Mouse (Mus musculus) heart, embryonic 12.5 days (tissue): Measurements from ENCODE around the gene Rogdi. TPM values are rescaled to one million over a fixed set of nuclear protein-coding genes. Genes with fewer than 3 reads are reported as not detected.

ENCODE experiments used
- ATAC-seq: fragments of 200-750 bp; cut with Nextera tagmentation; 2 replicates; pipeline ENCODE4 v1.8.0; 2017; ENCODE audit warnings: moderate TSS enrichment, moderate library complexity; ENCODE audit not compliant: insufficient number of reproducible peaks, low FRiP score
- H3K27ac ChIP-seq: fragments of 300-500 bp; sonication (generic); 2 replicates; pipeline ENCODE4 v1.5.1; 2016; ENCODE audit warnings: mild to moderate bottlenecking, moderate library complexity; ENCODE audit not compliant: poor library complexity, severe bottlenecking
- H3K27me3 ChIP-seq: fragments of 300-500 bp; sonication (generic); replicated peaks from 2 replicates; pipeline ENCODE4 v1.6.1; 2016; ENCODE audit warnings: mild to moderate bottlenecking, moderate library complexity
- H3K36me3 ChIP-seq: fragments of 300-500 bp; sonication (generic); 2 replicates; pipeline ENCODE4 v1.6.1; 2016; ENCODE audit warnings: mild to moderate bottlenecking, moderate library complexity
- H3K4me1 ChIP-seq: fragments of 300-500 bp; sonication (generic); replicated peaks from 2 replicates; pipeline ENCODE4 v1.6.1; 2016; ENCODE audit warnings: mild to moderate bottlenecking
- H3K4me2 ChIP-seq: fragments of 300-500 bp; sonication (generic); 2 replicates; pipeline ENCODE4 v1.6.1; 2016; ENCODE audit warnings: mild to moderate bottlenecking, moderate library complexity
- H3K4me3 ChIP-seq: fragments of 300-500 bp; sonication (generic); 2 replicates; pipeline ENCODE4 v1.5.1; 2016; ENCODE audit warnings: mild to moderate bottlenecking
- H3K9ac ChIP-seq: fragments of 300-500 bp; sonication (generic); 2 replicates; pipeline ENCODE4 v1.6.1; 2016; ENCODE audit warnings: mild to moderate bottlenecking, moderate library complexity
- H3K9me3 ChIP-seq: fragments of 300-500 bp; sonication (generic); replicated peaks from 2 replicates; pipeline ENCODE4 v1.6.1; 2016; ENCODE audit warnings: mild to moderate bottlenecking, moderate library complexity
- WGBS: fragments of 180-500 bp; shearing (Covaris S2); methylation state at CpG from one replicate; pipeline ENCODE4 v1.1.7; 2016; 5-methylcytosine and 5-hydroxymethylcytosine counted together
- polyA plus RNA-seq: library from polyadenylated mRNA; unstranded; fragments of >200 nt; fragmentation: Nextera tagmentation; extraction: Ambion mirVana; gene quantifications from 2 replicates; pipeline ENCODE4 v1.2.1, GENCODE M21; 2016

Gene Rogdi
- polyA plus RNA-seq, 1 experiment from 2014 or later: 48.3 TPM

DNA sequence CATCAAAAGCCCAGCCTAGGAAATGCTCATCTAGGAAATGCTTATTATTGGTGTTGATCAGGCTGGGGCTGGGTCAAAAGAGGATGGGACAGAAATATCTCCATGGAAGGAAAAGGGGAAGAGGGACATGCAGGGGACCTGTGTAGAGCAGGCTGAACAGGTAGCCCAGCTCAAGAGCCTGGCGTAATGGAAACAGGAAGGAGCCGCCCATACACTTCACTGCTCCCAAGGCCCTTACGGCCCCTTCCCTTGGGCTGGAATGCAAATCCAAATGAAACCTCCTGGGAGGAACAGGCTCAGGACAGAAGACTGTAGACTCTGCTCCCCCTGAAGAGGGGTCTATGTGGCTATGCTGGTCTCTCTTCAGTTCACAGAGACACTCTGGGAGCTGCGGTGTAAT, 1.2 kb upstream of the Rogdi start:
- no peak for ATAC-seq
- Histone ChIP-seq H3K27me3 (no peaks in the 10 kb centered on the region), H3K9ac (no peak overlapping the region), H3K4me2 (no peak overlapping the region), H3K9me3 (no peaks in the 10 kb centered on the region), H3K4me1 (peaks cover 15% of the 10 kb centered on the region), H3K4me3 (no peak overlapping the region), H3K27ac (no peak overlapping the region), H3K36me3 (peaks cover 59% of the 10 kb centered on the region)
- 83% methylated on average over 4 of the region's 4 CpGs for WGBS

- Histone ChIP-seq H3K27me3 (no peaks in the 10 kb centered on the region), H3K9ac (peak overlapping the region; percentile 83), H3K4me2 (peak overlapping the region; percentile 89), H3K4me3 (peak overlapping the region; percentile 73), H3K36me3 (peaks cover 44% of the 10 kb centered on the region), H3K4me1 (peaks cover 21% of the 10 kb centered on the region), H3K9me3 (no peaks in the 10 kb centered on the region), H3K27ac (0 out of 2 replicates have a peak overlapping the region, but pooled peaks have one; percentile 21)
- 53% methylated on average over 13 of the region's 13 CpGs for WGBS
- no peak for ATAC-seq
Observed at GRCm38 (mm10) chr16:5012036-5013005, 1.0 kb downstream of the Rogdi start.

DNA sequence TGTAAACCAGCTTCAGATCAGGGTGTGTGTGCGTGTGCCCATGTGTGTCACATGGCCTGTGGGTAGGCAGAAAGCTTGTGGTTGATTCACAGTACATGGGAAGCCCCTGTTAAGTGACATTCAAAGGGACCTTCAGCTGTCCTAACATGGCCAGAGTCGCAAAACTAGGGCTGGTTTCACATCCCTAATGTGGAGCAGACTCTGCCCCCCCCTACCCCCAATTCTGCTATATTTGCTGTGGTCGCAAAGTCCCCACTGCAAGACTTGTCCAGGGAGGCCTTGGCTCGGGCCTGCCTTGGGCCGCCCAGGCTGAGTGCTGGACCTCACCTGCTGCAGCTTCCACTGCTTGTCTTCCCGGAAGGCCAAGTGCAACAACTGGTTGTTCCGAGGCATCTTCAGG, 2.1 kb downstream of the Rogdi start:
- Histone ChIP-seq H3K36me3 (peaks cover 33% of the 10 kb centered on the region), H3K4me3 (no peak overlapping the region)

DNA sequence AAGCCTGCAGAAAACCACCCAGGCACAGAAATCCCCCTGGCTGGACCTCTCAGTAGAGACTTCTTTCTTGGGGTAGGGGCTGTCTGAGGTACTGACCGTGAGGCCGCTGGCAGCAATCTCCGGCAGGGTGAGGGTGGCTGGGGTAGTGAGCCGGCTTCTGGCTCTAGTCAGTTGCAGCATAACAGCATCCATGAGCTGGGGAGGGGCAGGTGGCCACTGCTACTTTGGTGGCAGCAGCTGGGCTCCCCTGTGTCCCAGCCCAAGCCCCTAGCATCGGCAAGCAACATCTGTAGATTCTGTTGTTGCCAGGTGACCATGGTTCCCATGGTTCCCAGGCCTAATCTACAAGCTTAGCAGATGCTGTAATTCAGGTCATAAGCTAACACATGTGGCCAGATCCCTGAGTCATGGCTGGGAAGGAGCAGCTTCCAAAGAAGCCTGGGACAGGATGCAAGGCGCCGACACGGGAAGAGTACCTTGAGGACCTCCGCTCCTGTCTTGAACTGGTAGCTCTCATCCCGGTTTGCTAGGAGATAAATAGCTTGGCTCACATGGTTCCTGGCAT, 2.9 kb downstream of the Rogdi start:
- H3K9me3 ChIP-seq: no peaks in the 10 kb centered on the region
- H3K27me3 ChIP-seq: no peaks in the 10 kb centered on the region
- peaks cover 25% of the 10 kb centered on the region for H3K36me3 ChIP-seq
- 83% methylated on average over 10 of the region's 10 CpGs for WGBS
- no peak for ATAC-seq
- no peak overlapping the region for H3K4me3 ChIP-seq
- H3K4me1 ChIP-seq: peaks cover 26% of the 10 kb centered on the region
- no peak overlapping the region for H3K27ac ChIP-seq
- H3K9ac ChIP-seq: no peak overlapping the region
- H3K4me2 ChIP-seq: no peak overlapping the region

More for the DNA sequence above, 2.1 kb downstream of the Rogdi start:
- H3K27me3 ChIP-seq: no peaks in the 10 kb centered on the region
- no peak overlapping the region for H3K9ac ChIP-seq
- ATAC-seq: no peak
- WGBS: 84% methylated on average over 7 of the region's 7 CpGs
- H3K27ac ChIP-seq: no peak overlapping the region
- no peaks in the 10 kb centered on the region for H3K9me3 ChIP-seq
- peaks cover 26% of the 10 kb centered on the region for H3K4me1 ChIP-seq
- H3K4me2 ChIP-seq: no peak overlapping the region

GRCm38 (mm10) chr16:5008076-5008475, 5.3 kb downstream of the Rogdi start:
- no peak for ATAC-seq
- H3K9me3 ChIP-seq: no peaks in the 10 kb centered on the region

DNA sequence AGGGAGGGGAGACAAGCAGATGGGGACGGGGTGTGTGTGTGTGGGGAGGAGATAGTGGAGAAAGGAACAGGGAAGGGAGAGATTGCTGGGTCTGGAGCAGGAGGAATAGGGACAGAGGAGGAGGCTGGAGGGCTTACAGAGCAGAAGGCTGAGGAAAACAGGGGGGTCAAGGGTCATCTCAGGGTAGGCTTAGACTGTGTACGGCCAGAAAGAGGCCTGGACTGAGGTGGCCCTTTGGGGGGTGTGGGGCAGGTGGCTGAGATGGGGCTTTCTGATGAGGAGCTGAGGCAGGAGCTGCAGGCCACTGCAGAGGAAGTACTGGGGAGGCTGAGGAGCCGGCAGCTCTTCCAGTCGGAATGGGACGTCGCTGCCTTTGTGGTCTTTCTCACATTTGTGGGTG, 5.9 kb downstream of the Rogdi start:
- Histone ChIP-seq H3K27ac (no peak overlapping the region), H3K36me3 (peaks cover 14% of the 10 kb centered on the region), H3K4me2 (no peak overlapping the region), H3K27me3 (no peaks in the 10 kb centered on the region), H3K4me1 (peaks cover 20% of the 10 kb centered on the region), H3K4me3 (no peak overlapping the region), H3K9me3 (no peaks in the 10 kb centered on the region), H3K9ac (no peak overlapping the region; the same call in 1 of the 2 replicates)
- no peak for ATAC-seq
- 47% methylated on average over 5 of the region's 6 CpGs for WGBS

More at GRCm38 (mm10) chr16:5008076-5008475, 5.3 kb downstream of the Rogdi start:
- peaks cover 26% of the 10 kb centered on the region for H3K4me1 ChIP-seq
- H3K27me3 ChIP-seq: no peaks in the 10 kb centered on the region
- WGBS: 81% methylated on average over 12 of the region's 12 CpGs
- H3K36me3 ChIP-seq: peaks cover 14% of the 10 kb centered on the region
- H3K9ac ChIP-seq: no peak overlapping the region
- no peak overlapping the region for H3K4me3 ChIP-seq
- H3K4me2 ChIP-seq: no peak overlapping the region
- H3K27ac ChIP-seq: no peak overlapping the region

DNA sequence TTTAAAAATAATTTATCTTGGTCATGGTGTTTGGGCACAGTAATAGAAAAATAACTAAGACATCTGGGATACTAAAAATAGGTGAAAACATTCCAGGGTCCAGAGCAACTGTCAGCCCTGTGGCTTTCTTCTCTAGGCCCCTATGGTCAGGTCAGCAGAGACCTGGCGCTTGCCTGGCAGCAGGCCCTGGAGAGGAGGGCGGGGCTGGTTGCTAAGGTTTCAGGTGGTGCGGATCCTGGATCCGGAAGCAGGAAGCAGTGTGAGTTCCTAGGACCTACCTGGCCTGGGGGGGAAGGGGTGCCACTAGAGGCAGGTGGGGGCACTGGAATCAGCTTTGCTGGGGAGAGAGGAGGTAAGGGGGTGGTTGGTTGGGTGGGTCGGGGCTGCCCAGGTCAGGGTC, 6.3 kb downstream of the Rogdi start, which contains the start of gene Smim22:
Smim22 (plus strand) TSS at position 222 of the 400 bp plus-strand sequence.
- WGBS: 37% methylated on average over 5 of the region's 5 CpGs
- H3K9me3 ChIP-seq: 0 out of 2 replicates have a peak, but pooled peaks cover 3% of the 10 kb centered on the region
- H3K36me3 ChIP-seq: peaks cover 14% of the 10 kb centered on the region
- H3K27ac ChIP-seq: no peak within 1 kb of the TSS
- peaks cover 16% of the 10 kb centered on the region for H3K4me1 ChIP-seq
- no peaks in the 10 kb centered on the region for H3K27me3 ChIP-seq
- H3K4me2 ChIP-seq: no peak within 1 kb of the TSS
- H3K4me3 ChIP-seq: no peak within 1 kb of the TSS
- no peak within 1 kb of the TSS; the same call in 1 of the 2 replicates for H3K9ac ChIP-seq
- ATAC-seq: no peak

- Histone ChIP-seq H3K4me1 (peaks cover 6% of the 10 kb centered on the region; the same call in 1 of the 2 replicates), H3K9me3 (0 out of 2 replicates have a peak, but pooled peaks cover 3% of the 10 kb centered on the region), H3K4me2 (no peak overlapping the region), H3K27ac (no peak overlapping the region), H3K9ac (no peak overlapping the region), H3K27me3 (no peaks in the 10 kb centered on the region), H3K4me3 (no peak overlapping the region), H3K36me3 (no peaks in the 10 kb centered on the region)
- 70% methylated on average over 3 of the region's 3 CpGs for WGBS
- no peak for ATAC-seq
Observed at GRCm38 (mm10) chr16:5000611-5001010, 12.7 kb downstream of the Rogdi start.

DNA sequence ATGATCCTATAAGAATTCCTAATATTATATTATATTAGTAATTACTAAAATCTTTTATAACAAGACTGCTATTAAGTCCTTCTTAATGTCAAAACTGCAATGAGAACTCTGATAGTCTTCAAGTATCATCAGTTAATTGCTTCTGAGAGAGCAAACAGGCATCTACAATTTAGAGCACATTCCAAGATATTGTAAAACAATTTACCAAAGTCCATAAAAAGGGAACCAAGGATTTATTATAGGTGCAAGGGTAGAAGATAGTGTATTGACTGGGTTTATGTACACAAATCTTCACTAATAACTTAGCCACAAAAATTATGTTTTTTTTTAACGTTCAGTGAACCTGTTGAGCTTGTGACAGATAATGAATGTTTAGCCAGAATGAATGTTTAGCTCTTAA, 14.4 kb downstream of the Rogdi start:
- H3K36me3 ChIP-seq: no peaks in the 10 kb centered on the region
- no peak overlapping the region for H3K9ac ChIP-seq
- H3K4me1 ChIP-seq: peaks cover 6% of the 10 kb centered on the region; the same call in 1 of the 2 replicates
- 71% methylated on average over 1 of the region's 1 CpGs for WGBS
- H3K4me3 ChIP-seq: no peak overlapping the region
- ATAC-seq: no peak
- no peaks in the 10 kb centered on the region for H3K27me3 ChIP-seq
- H3K27ac ChIP-seq: no peak overlapping the region
- no peak overlapping the region for H3K4me2 ChIP-seq
- 0 out of 2 replicates have a peak, but pooled peaks cover 3% of the 10 kb centered on the region for H3K9me3 ChIP-seq

DNA sequence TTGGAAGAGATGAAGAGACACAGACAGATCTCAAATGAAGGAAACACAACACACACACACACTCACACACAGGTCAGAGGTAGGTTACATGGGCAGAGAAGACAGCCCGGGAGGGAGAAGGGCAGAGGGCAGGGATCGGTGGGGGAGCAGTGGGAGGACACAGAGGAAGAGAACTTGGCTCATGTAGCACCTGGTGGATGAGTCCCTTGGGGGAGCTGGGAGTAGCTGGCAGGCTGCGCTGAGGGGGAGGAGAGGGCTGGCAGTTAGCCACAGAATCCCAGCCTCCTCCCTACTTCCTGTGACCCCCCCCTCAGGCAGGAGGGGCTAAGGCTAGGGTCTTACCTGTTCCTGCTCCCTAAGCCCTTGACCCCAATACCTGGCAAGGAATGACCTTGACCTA, 15.8 kb downstream of the Rogdi start, which contains the start of gene Sept12:
Sept12 (minus strand) TSS at position 300 of the 400 bp plus-strand sequence.
- Histone ChIP-seq H3K36me3 (no peaks in the 10 kb centered on the region), H3K27ac (no peak within 1 kb of the TSS), H3K9ac (no peak within 1 kb of the TSS), H3K27me3 (no peaks in the 10 kb centered on the region), H3K4me1 (peaks cover 6% of the 10 kb centered on the region; the same call in 1 of the 2 replicates), H3K9me3 (0 out of 2 replicates have a peak, but pooled peaks cover 3% of the 10 kb centered on the region), H3K4me3 (no peak within 1 kb of the TSS), H3K4me2 (no peak within 1 kb of the TSS)
- WGBS: 50% methylated on average over 3 of the region's 3 CpGs
- no peak for ATAC-seq

DNA sequence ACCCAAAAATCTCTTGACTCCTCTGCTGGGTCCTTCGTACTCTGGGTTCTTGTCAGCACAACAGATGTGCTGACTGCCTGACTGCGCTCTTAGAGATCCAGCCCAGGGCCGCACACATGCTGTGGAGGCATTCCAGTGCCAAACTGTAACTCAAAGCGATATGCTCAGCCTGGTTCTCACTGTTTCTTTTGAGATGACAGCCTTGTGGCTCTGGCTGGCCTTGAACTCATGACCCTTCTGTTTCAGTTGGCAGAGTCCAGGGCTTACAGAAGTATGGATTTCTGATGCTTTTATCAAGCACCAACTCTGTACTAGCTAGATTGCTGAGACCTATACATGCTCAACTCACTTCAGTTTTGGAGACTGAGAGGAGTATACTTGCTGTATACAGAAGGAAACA, 20.1 kb downstream of the Rogdi start:
- H3K9ac ChIP-seq: no peak overlapping the region
- ATAC-seq: no peak
- no peak overlapping the region for H3K4me2 ChIP-seq
- no peak overlapping the region for H3K4me3 ChIP-seq
- no peak overlapping the region for H3K27ac ChIP-seq
- H3K36me3 ChIP-seq: no peaks in the 10 kb centered on the region
- no peaks in the 10 kb centered on the region for H3K9me3 ChIP-seq
- WGBS: 72% methylated on average over 4 of the region's 4 CpGs
- no peaks in the 10 kb centered on the region for H3K27me3 ChIP-seq
- H3K4me1 ChIP-seq: peaks cover 6% of the 10 kb centered on the region; the same call in 1 of the 2 replicates
